Mouse (Mus musculus) forebrain, embryonic 13.5 days (tissue): ENCODE data around the gene Defb36. TPM values are rescaled to one million over a fixed set of nuclear protein-coding genes. Genes with fewer than 3 reads are reported as not detected.
A peak's percentile ranks its signal among the peaks of the same experiment; 100 is the strongest.

Experiments
- ATAC-seq: fragments of 200-750 bp; cut with Nextera tagmentation; 2 replicates; pipeline ENCODE4 v1.8.0; 2017
- H3K27ac ChIP-seq: fragments of 300-500 bp; sonication (generic); 2 replicates; pipeline ENCODE4 v1.5.1; 2015; ENCODE audit warnings: inconsistent platforms, mild to moderate bottlenecking, moderate library complexity
- H3K27me3 ChIP-seq: fragments of 300-500 bp; sonication (generic); 2 replicates; pipeline ENCODE4 v1.6.1; 2015; ENCODE audit warnings: mild to moderate bottlenecking, inconsistent platforms
- H3K36me3 ChIP-seq: fragments of 300-500 bp; sonication (generic); 2 replicates; pipeline ENCODE4 v1.6.1; 2015; ENCODE audit warnings: mild to moderate bottlenecking, inconsistent platforms; ENCODE audit not compliant: poor library complexity, severe bottlenecking
- H3K4me1 ChIP-seq: fragments of 300-500 bp; sonication (generic); 2 replicates; pipeline ENCODE4 v1.6.1; 2015; ENCODE audit warnings: inconsistent platforms
- H3K4me2 ChIP-seq: fragments of 300-500 bp; sonication (generic); 2 replicates; pipeline ENCODE4 v1.6.1; 2015; ENCODE audit warnings: inconsistent platforms, mild to moderate bottlenecking, moderate library complexity
- H3K4me3 ChIP-seq: fragments of 300-500 bp; sonication (generic); 2 replicates; pipeline ENCODE4 v1.5.1; 2015; ENCODE audit warnings: mild to moderate bottlenecking, inconsistent platforms
- H3K9ac ChIP-seq: fragments of 300-500 bp; sonication (generic); 2 replicates; pipeline ENCODE4 v1.6.1; 2015; ENCODE audit warnings: mild to moderate bottlenecking, inconsistent platforms
- H3K9me3 ChIP-seq: fragments of 300-500 bp; sonication (generic); replicated peaks from 2 replicates; pipeline ENCODE4 v1.6.1; 2016; ENCODE audit warnings: inconsistent platforms
- WGBS: fragments of 180-500 bp; shearing (Covaris S2); methylation state at CpG from one replicate; pipeline ENCODE4 v1.1.7; 2015; 5-methylcytosine and 5-hydroxymethylcytosine counted together
- polyA plus RNA-seq: library from polyadenylated mRNA; unstranded; fragments of >200 nt; fragmentation: Nextera tagmentation; extraction: Ambion mirVana; gene quantifications from 2 replicates; pipeline ENCODE4 v1.2.1, GENCODE M21; 2015

Defb36 gene
- polyA plus RNA-seq, 1 experiment from 2014 or later, result not detected

GRCm38 (mm10) chr2:152599299-152599698 lies 4.8 kb upstream of the Defb36 start, which contains the start of gene Defb45:
TSS of gene Defb45 (minus strand) at chr2:152599399.
- Histone ChIP-seq H3K27ac (no peak within 1 kb of the TSS), H3K36me3 (no peaks in the 10 kb centered on the region), H3K9ac (no peak within 1 kb of the TSS), H3K27me3 (no peaks in the 10 kb centered on the region), H3K4me3 (no peak within 1 kb of the TSS), H3K4me2 (no peak within 1 kb of the TSS), H3K9me3 (no peaks in the 10 kb centered on the region), H3K4me1 (no peaks in the 10 kb centered on the region)
- 62% methylated on average over 7 of the region's 7 CpGs for WGBS
- no peak for ATAC-seq

GRCm38 (mm10) chr2:152600076-152600475 lies 4.1 kb upstream of the Defb36 start:
- no peaks in the 10 kb centered on the region for H3K36me3 ChIP-seq
- H3K27ac ChIP-seq, result no peak overlapping the region
- H3K4me1 ChIP-seq, result no peaks in the 10 kb centered on the region
- H3K9me3 ChIP-seq, result no peaks in the 10 kb centered on the region
- no peaks in the 10 kb centered on the region for H3K27me3 ChIP-seq
- WGBS, result 94% methylated on average over 6 of the region's 6 CpGs
- no peak overlapping the region for H3K9ac ChIP-seq
- H3K4me3 ChIP-seq, result no peak overlapping the region
- no peak for ATAC-seq
- H3K4me2 ChIP-seq, result no peak overlapping the region

GRCm38 (mm10) chr2:152601275-152601960 lies 2.7 kb upstream of the Defb36 start:
- no peaks in the 10 kb centered on the region for H3K4me1 ChIP-seq
- no peak overlapping the region for H3K27ac ChIP-seq
- H3K9ac ChIP-seq, result no peak overlapping the region
- ATAC-seq, result no peak
- H3K9me3 ChIP-seq, result no peaks in the 10 kb centered on the region
- no peak overlapping the region for H3K4me2 ChIP-seq
- no peak overlapping the region for H3K4me3 ChIP-seq
- H3K27me3 ChIP-seq, result no peaks in the 10 kb centered on the region
- WGBS, result 70% methylated on average over 4 of the region's 4 CpGs
- no peaks in the 10 kb centered on the region for H3K36me3 ChIP-seq

DNA sequence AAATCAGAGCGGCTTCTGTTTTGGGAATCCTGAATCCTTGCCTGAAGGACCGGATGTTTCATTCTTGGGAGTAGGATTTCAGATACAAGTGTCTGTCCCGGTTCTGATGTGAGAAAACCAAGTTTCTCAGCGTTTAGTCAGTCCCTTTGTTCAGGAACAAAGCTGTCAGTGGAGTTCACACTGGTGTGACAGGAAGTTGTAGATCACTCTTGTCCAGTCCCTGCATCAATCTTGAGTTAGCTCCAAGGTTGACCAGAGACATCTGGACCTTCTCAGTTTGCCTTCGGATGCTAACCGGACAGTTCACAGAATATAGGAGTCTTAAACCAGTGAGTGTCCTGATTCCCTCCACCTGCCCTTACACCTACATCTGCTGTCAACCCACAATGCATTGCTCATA lies 3.6 kb downstream of the Defb36 start:
- 79% methylated on average over 6 of the region's 6 CpGs for WGBS

DNA sequence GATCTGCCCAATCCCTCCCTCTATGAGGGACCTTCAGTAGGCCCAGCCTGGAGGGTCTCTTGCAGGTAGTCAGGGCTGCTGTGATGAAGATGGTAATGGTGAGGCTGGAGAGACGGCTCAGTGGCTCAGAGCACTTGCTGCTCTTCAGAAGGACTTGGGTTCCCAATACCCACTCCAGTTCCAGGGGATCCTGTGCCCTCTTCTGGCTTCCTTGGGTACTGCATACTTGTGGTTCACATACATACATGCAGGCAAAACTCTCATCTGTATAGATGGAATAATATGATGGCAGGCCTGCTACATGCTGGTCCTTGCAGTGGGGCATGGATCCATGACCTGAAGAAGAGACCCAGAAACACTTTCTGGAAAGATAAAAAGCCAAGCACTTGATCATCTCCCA lies 4.6 kb downstream of the Defb36 start:
- no peak overlapping the region for H3K27ac ChIP-seq
- H3K4me1 ChIP-seq, result no peaks in the 10 kb centered on the region
- ATAC-seq, result no peak
- no peak overlapping the region for H3K4me3 ChIP-seq
- no peak overlapping the region for H3K9ac ChIP-seq
- no peaks in the 10 kb centered on the region for H3K9me3 ChIP-seq
- 100% methylated on average over 1 of the region's 1 CpGs for WGBS
- no peaks in the 10 kb centered on the region for H3K36me3 ChIP-seq
- H3K27me3 ChIP-seq, result no peaks in the 10 kb centered on the region
- no peak overlapping the region for H3K4me2 ChIP-seq

More for the DNA sequence above, 3.6 kb downstream of the Defb36 start:
- no peak overlapping the region for H3K4me2 ChIP-seq
- no peaks in the 10 kb centered on the region for H3K36me3 ChIP-seq
- no peak overlapping the region for H3K4me3 ChIP-seq
- H3K27me3 ChIP-seq, result no peaks in the 10 kb centered on the region
- H3K27ac ChIP-seq, result no peak overlapping the region
- no peaks in the 10 kb centered on the region for H3K9me3 ChIP-seq
- H3K4me1 ChIP-seq, result no peaks in the 10 kb centered on the region
- no peak for ATAC-seq
- H3K9ac ChIP-seq, result no peak overlapping the region

DNA sequence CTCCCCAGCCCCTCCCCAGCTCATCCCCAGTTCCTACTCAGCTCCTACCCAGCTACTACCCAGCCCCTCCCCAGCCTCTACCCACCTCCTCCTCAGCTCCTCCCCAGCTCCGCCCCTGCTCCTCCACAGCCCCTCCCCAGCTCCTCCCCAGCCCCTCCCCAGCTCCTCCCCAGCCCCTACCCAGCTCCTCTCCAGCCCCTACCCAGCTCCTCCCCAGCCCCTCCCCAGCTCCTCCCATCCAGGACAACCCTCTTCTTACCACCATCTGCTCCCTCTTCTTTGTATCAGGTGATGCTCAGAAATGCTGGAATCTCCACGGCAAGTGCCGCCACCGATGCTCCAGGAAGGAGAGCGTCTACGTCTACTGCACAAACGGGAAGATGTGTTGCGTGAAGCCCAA lies 8.1 kb downstream of the Defb36 start:
- Histone ChIP-seq H3K4me1 (no peaks in the 10 kb centered on the region), H3K27me3 (no peaks in the 10 kb centered on the region), H3K36me3 (no peaks in the 10 kb centered on the region), H3K27ac (no peak overlapping the region), H3K4me2 (no peak overlapping the region), H3K4me3 (no peak overlapping the region), H3K9me3 (no peaks in the 10 kb centered on the region), H3K9ac (no peak overlapping the region)
- no peak for ATAC-seq
- 41% methylated on average over 7 of the region's 8 CpGs for WGBS

GRCm38 (mm10) chr2:152615563-152615962 lies 11.4 kb downstream of the Defb36 start:
- H3K4me1 ChIP-seq, result no peaks in the 10 kb centered on the region
- H3K4me3 ChIP-seq, result no peak overlapping the region
- ATAC-seq, result peak; percentile 43; the same call in 1 of the 2 replicates
- no peak overlapping the region for H3K9ac ChIP-seq
- no peaks in the 10 kb centered on the region for H3K27me3 ChIP-seq
- H3K27ac ChIP-seq, result no peak overlapping the region
- H3K9me3 ChIP-seq, result no peaks in the 10 kb centered on the region
- WGBS, result 11% methylated on average over 7 of the region's 7 CpGs
- no peak overlapping the region for H3K4me2 ChIP-seq
- no peaks in the 10 kb centered on the region for H3K36me3 ChIP-seq

GRCm38 (mm10) chr2:152616470-152616869 lies 12.3 kb downstream of the Defb36 start:
- Histone ChIP-seq H3K9ac (no peak overlapping the region), H3K27ac (no peak overlapping the region), H3K4me1 (no peaks in the 10 kb centered on the region), H3K36me3 (no peaks in the 10 kb centered on the region), H3K27me3 (no peaks in the 10 kb centered on the region), H3K4me2 (no peak overlapping the region), H3K4me3 (no peak overlapping the region), H3K9me3 (no peaks in the 10 kb centered on the region)
- ATAC-seq, result no peak
- 84% methylated on average over 6 of the region's 6 CpGs for WGBS

GRCm38 (mm10) chr2:152617374-152617773 lies 13.2 kb downstream of the Defb36 start:
- no peaks in the 10 kb centered on the region for H3K27me3 ChIP-seq
- WGBS, result 57% methylated on average over 5 of the region's 5 CpGs
- no peaks in the 10 kb centered on the region for H3K4me1 ChIP-seq
- H3K4me2 ChIP-seq, result no peak overlapping the region
- H3K27ac ChIP-seq, result no peak overlapping the region
- H3K9ac ChIP-seq, result no peak overlapping the region
- no peak for ATAC-seq
- H3K4me3 ChIP-seq, result no peak overlapping the region
- H3K36me3 ChIP-seq, result no peaks in the 10 kb centered on the region
- no peaks in the 10 kb centered on the region for H3K9me3 ChIP-seq

DNA sequence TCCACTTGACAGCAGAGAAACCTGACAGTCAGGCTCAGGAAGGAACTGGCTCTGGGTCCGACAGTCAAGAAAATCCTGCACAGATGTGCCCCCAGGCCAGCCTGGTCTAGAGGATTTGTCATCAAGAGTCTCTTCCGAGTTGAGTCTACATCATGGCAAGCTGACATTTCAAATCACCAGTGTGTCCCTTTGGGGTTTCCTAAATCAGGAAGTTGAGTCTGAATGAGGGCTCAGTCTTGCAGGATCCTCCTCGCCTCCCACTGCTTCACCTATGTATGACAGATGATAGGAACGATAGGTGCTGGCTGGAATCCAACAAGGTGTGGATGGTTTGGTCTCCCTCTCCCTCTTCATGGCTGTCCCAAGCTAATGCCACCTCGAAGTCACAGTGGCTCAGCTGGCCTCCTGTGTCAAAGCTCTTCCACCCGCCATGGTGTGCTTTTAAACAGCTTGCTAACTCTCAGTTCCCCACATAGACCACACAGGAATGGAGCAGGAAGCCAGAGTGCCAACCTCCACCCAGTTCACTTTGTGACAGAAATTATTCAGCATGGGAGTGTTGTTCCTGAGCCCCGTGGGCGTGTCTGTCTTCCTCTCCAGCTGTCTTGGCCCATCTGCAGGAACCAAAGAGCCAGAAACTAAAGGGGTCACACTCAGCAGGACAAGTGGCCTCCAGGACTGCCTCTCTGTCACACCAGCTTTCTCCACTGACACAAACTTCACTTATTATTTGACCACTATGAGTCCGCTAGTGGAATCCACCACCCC lies 16.4 kb downstream of the Defb36 start:
- WGBS, result 75% methylated on average over 9 of the region's 9 CpGs
- Histone ChIP-seq H3K4me2 (no peak overlapping the region), H3K27ac (no peak overlapping the region), H3K4me3 (no peak overlapping the region), H3K36me3 (no peaks in the 10 kb centered on the region), H3K9ac (no peak overlapping the region), H3K27me3 (peaks cover 5% of the 10 kb centered on the region), H3K4me1 (no peaks in the 10 kb centered on the region), H3K9me3 (no peaks in the 10 kb centered on the region)
- no peak for ATAC-seq

GRCm38 (mm10) chr2:152622151-152622550 lies 18.0 kb downstream of the Defb36 start:
- ATAC-seq, result no peak
- no peak overlapping the region for H3K4me2 ChIP-seq

GRCm38 (mm10) chr2:152622953-152623352 lies 18.8 kb downstream of the Defb36 start, which contains the start of gene Defb25:
TSS of gene Defb25 (minus strand) at chr2:152623053.
- H3K27ac ChIP-seq, result no peak within 1 kb of the TSS
- 80% methylated on average over 7 of the region's 7 CpGs for WGBS
- no peak for ATAC-seq

More at GRCm38 (mm10) chr2:152622151-152622550, 18.0 kb downstream of the Defb36 start:
- Histone ChIP-seq H3K4me3 (no peak overlapping the region), H3K36me3 (no peaks in the 10 kb centered on the region), H3K27me3 (peaks cover 21% of the 10 kb centered on the region), H3K9me3 (no peaks in the 10 kb centered on the region), H3K4me1 (peaks cover 8% of the 10 kb centered on the region), H3K27ac (no peak overlapping the region), H3K9ac (no peak overlapping the region)
- 91% methylated on average over 13 of the region's 13 CpGs for WGBS

More at GRCm38 (mm10) chr2:152622953-152623352, 18.8 kb downstream of the Defb36 start, which contains the start of gene Defb25:
- Histone ChIP-seq H3K4me3 (no peak within 1 kb of the TSS), H3K9me3 (no peaks in the 10 kb centered on the region), H3K4me2 (no peak within 1 kb of the TSS), H3K27me3 (peaks cover 29% of the 10 kb centered on the region), H3K9ac (no peak within 1 kb of the TSS), H3K36me3 (no peaks in the 10 kb centered on the region), H3K4me1 (peaks cover 11% of the 10 kb centered on the region)
